Mouse (Mus musculus): ENCODE measurements around the gene Elp5. TPM values are rescaled to one million over a fixed set of nuclear protein-coding genes. Genes with fewer than 3 reads are reported as not detected.

The Elp5 gene
- total RNA-seq (2023) = 10 to 100 TPM; 36.1 to 48.5 TPM

DNA sequence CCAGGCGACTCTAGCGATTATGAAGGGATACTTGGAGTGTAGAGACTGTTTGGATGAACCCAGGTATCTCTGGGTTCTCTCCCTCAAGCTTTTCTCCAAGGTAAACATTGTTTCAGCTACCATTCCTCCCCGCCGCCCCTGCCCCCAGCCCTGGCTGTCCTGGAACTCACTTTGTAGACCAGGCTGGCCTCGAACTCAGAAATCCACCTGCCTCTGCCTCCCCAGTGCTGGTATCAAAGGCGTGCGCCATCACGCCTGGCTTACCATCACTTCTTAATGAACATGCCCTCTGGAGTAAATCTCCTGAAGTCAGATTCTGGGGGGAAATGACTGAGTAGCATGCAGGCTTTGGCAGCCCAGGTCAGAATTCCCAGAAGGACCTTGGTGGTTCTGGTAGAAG lies at the start of gene Elp5:
TSS of gene Elp5 (minus strand) at position 293 of the 400 bp plus-strand sequence.

DNA sequence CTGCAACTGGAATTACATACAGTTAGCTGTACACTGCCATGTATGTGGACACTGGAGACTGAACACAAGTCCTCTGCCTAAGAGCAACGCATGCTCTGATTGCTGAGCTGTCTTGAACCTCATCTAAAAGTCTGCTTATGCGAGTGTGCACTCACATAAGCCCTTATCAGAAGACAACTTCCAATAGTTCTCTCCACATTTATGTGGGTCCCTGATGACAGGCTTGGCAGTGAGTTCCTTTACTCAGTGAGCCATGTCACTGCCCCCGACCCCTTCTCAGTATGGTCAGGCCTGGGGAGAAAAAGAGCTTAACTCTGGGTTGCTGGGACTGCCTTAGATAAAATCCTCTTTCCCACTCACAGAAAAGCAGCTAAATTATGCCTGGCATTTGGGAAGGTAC lies 34.4 kb upstream of the Elp5 start, which contains the start of gene Dlg4:
TSS of gene Dlg4 (plus strand) at position 274 of the 400 bp plus-strand sequence.

DNA sequence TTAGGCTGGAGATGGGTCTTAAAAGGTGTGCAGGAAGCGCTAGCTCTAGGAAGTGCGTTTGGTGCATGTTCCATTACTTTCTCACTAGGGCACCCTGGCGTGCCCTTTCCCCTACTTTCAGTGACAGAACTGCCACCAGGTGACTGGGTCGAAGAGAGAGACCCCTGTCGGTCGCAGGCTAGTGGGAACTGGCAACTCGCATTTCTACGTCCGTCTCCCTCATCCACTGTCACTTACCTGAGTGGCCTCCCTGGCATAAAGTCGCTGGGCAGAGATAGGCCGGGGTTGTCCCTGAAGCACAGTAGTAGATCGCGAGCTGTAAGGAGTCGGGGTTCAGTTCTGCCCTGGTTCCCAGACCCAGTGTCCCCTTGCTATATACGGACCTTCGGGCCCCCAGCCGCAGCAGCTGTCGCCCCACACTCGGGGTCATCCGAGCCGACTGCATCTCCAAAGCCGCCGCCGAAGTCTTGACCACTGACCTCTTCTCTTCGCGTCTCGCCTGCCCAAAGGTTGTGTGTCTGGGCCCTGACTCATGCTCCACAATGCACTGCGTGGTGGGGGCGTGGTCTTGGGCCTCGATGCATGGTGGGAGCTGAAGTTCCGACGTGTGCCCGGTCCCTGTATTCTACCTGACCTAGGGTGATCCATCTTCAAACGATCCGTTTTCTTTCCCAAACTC lies 32.7 kb upstream of the Elp5 start, which contains the start of gene Acadvl:
TSS of gene Acadvl (minus strand) at position 532 of the 679 bp plus-strand sequence.

DNA sequence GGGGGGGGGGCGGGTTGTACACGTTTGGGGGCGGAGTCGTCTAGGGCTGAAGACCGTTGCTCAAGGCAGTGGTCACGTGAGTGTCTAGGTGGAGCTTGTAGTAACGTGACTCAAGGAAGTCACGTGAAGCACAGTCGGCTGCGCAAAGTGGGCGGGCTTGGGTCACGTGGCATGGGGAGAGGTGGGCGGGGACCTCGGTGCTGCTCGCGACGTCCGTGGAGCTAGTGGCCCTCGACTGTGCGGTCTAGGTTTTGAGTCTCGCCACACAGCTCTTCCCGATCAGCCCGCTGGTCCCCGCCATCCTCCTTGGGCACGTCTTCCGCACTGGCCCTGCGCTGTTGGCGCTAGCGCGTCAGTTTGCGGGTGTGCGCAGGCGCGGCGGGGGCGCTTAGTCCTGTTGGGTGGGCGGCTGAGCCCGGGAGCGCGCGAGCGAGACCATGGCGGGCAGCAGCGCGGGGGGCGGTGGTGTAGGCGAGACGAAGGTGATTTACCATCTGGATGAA lies 18.1 kb upstream of the Elp5 start, which contains the start of gene Dvl2:
TSS of gene Dvl2 (plus strand) at position 200 of the 503 bp plus-strand sequence.

DNA sequence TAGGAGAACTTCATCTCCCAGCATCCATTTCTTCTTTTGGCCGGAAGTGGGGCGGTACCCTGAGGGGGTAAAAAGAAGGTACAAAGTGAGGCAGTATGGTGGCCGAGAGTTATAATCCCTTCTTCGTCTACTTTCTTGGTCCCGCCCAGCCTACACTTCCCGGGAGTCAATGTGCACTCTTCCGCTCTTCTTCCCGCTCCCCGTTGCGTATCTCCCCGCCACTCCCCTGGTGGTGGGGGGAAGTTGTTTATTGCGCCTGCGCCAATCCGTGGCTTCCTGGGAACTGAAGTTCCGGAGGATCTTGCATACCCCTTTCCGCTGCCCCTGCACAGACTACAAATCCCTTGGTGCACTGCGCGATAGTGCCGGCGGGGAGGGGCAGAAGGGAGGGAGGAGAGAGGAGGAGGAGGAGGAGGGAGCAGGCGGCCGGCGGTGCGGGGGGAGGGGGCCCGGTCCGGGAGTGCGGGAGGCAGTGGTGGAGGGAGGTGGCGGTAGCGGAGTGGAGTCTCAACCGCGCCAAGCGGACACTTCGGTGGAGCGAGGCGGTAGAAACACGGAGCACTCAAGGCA lies 13.2 kb upstream of the Elp5 start, which contains the start of gene Phf23:
TSS of gene Phf23 (plus strand) at position 387 of the 570 bp plus-strand sequence.

DNA sequence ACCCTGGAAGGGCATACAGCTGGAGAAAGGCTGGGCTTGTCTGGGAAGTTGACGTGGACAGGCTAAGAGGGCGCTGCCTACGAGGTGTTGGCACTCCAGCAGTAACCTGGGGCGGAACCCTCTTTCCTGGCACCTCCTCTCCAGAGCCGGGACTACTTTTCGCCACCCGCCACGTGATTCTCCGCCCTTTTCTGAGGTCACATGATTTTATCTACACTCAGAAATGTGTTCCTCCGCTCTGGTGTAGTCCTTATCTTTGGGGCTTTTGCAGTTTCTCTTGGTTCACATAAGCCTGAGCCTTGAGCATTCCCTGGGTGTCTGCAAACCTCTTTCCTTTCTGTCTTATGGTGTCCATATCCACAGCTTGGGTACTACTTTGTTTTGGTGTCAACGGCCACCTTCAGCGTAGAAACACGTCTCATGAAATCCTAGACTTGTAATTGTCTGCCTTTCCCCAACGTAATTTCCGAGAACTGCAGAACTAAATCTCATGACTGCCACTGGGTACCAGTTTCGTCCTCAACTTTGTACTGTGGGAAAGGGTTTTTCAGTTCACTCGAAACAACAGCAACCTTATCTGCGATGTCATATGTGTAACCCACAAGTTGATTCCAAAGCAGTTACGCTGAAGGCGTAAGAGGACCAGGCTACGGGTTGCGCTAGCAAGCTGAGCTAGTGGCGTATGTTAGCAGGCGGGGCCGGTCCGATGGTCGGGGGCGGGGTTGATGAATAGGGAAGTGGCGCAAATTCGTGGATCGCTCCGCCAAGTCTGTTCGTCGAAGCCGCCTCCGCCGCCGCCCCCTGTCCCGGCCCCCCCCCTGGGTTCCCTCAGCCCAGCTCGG lies 8.8 kb upstream of the Elp5 start, which contains the start of gene Gabarap:
TSS of gene Gabarap (plus strand) at position 294 of the 842 bp plus-strand sequence.

DNA sequence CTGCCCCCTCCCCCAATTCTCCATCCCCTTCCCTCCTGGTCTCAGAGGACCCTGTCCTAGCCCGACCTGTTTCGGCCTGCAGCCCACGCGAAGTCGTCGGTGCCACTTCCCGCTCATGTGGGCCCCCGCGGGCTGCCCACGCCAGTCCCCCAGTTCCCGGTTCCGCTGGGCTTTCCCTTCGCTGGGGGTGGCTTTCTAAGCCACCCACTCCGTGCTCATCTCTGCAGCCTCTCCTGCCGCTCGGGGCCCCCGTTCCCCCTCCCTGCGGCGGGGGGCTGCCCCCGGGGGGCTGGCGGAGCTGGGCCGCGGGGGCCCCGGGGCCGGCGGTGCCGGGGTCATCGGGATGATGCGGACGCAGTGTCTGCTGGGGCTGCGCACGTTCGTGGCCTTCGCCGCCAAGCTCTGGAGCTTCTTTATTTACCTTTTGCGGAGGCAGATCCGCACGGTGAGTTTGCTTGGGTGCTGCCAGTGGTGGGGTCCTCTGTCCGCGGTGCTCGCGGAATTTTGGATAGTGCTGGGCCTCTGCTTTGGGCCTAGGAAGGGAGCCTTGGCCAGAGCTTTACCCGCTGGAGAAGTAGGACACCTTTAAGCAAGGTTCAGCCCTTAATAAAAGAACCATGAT lies 1.1 kb downstream of the Elp5 start, which contains the start of gene Ctdnep1:
TSS of gene Ctdnep1 (plus strand) at position 16 of the 622 bp plus-strand sequence.

DNA sequence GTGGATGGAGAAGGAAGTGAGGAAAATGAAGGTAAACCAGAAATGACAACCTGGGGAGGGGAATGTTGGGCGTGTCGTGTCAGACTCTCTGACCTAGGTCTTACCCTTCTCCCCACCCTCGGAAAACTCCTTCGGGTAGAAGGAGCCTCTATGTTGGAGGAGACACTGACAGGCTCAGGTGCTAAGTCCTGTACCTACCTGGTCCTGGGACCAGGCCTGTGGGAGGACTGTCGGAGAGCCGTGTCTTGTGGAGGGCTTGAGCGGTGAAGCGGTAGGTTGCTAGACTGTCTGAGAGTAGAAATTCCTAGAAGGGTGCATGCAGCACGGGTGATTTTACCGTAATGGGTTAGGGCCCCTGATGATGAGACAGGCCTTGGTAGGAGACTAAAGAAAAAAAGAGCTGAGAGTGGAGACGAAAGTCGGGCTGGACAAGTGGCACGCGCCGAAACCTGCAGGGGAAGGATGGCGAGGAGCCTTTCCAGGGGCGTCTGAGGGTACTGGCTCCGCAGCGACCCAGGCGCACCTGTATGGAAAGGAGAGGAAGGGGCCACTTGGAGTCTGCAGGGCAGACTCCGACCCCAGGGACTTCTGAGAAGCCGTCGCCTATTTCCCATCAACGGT lies 17.6 kb downstream of the Elp5 start, which contains the start of gene Cldn7:
TSS of gene Cldn7 (plus strand) at position 130 of the 621 bp plus-strand sequence.

DNA sequence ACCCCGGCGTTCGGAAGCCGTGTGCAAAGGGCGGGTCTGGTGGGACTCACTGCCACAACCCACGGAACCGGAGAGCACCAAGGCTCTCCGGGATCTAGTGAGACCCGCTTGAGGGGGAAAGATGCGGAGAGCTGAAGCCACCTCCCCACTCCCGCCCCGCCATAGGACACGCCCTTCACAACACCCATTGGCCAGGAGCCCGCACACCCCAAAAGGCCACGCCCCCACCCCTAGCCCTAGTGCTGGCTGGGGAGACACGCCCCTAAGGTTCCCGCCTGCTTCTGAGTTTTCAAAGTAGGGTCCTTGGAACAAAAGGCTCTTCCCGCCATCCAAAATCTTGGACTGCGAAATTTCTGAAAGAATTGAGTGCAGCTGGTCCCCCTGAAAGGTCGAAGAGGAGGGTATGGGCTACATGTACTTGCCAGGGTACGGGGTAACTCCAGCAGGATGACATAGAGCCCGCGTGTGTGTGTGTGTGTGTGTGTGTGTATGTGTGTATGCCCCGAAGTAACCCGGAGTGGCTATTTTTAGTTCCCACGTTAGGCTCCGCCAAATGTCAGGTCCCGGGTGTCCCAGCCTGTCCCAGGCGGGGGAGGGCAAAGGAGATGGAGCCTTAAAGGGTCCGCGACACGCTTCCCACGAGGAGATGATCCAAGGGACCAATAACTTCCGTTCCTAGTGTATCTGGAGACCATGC lies 34.1 kb downstream of the Elp5 start, which contains the start of gene Slc2a4:
TSS of gene Slc2a4 (minus strand) at position 123 of the 697 bp plus-strand sequence.

DNA sequence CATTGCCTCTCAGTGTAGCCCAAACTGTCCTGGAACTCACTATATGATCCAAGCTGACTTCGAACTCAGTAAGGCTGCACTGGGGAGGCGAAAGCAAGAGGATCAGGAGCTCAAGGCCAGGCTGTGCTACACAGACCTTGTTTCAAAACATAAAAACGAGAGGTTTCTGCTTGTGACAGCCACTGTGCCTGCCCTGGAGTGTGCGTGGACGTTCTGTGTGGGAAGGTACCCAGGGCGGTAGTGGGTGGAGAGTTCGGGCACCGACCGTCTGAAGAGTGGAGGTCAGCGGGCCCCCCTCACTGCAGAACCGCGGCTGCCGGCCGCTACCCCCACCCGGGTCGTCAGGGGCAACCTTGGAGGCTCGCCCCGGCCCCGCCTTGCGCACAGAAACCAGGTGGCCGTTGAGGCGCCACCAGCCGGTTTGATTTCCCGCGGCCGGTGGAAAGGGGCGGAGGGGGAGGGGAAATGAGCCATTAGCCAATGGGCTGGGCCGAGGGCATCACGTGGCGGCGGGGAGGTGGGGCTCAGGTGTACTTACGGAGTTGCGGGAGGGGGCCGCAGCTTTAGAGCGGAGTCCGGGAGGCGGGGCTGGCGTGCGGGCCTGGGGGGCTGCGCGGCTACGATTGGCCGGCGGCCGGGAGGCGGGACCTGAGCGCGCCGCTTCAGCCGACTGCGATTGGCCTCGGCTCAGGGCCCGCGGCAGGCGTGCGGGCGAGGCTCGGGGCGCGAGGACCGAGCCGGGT lies 47.0 kb downstream of the Elp5 start, which contains the start of gene Ybx2:
TSS of gene Ybx2 (plus strand) at position 660 of the 743 bp plus-strand sequence.

DNA sequence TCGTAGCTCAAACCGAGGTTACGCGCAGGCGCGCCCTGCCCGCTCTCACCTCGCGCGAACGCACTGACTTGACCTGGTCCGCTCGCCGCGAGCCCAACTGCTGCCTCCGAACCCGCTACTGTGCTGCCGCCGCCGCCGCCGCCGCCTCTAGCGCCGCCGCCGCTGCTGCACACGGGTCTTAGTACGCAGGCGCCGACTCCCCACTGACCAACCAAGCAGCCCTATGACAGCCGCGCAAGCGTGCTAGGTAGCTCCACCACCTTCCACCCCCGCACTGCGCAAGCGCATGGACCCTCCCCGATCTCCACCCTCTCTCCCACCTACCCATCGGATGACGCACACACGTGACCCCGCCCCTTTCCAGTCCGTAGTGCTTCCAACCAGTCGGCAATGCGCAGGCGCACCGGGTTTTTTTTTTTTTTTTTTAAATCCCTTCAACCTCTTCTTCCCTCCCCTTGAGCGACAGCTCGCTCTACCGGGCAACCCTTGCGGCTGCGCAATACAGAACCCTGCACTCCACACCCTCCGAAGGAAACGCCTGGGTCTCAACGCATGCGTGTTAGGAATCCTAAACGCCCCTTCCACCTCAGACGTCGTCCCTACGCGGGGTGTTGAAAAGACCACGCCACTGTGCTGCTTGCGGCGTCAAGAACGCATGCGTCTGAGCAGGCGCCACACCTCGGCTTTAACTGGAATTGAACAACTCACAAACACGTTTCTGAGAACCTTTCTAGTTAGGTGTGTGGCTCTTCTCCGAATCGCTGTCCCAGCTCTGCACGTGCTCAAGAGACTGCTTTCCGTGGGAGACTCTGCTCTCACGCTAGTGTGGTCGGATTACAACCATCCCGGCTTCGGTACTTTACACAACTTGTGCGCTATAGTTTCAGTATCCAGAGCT lies 61.0 kb downstream of the Elp5 start, which contains the start of gene Eif5a:
TSS of gene Eif5a (minus strand) at position 845 of the 898 bp plus-strand sequence.

Other genes starting within 250 kb of the Elp5 start
- gene Polr2a, start 223.9 kb downstream of the Elp5 start, total RNA-seq (2023) = 100 to 1,000 TPM; 156 to 172 TPM
- gene Slc35g3, start 220.5 kb downstream of the Elp5 start, total RNA-seq (2023) = not detected
- gene Zbtb4, start 216.6 kb downstream of the Elp5 start, total RNA-seq (2023) = 10 to 100 TPM; 46.9 to 48.0 TPM
- gene Chrnb1, start 186.6 kb downstream of the Elp5 start, total RNA-seq (2023) = 1 to 10 TPM; 3.7 to 4.6 TPM
- gene Fgf11, start 180.7 kb downstream of the Elp5 start, total RNA-seq (2023) = not detected
- not detected for gene Tmem102, start 176.9 kb downstream of the Elp5 start, total RNA-seq (2023)
- not detected for gene Gm39566, start 167.2 kb downstream of the Elp5 start, total RNA-seq (2023)
- gene Spem2, start 164.1 kb downstream of the Elp5 start, total RNA-seq (2023) = not detected
- gene Spem1, start 160.3 kb downstream of the Elp5 start, total RNA-seq (2023) = not detected
- gene Nlgn2, start 144.7 kb downstream of the Elp5 start, total RNA-seq (2023) = 1 to 10 TPM in 1 of 2 experiments, under 1 TPM in 1; 0.95 to 1.3 TPM
- 10 to 100 TPM; 18.6 to 19.6 TPM for gene Tmem256, start 144.0 kb downstream of the Elp5 start, total RNA-seq (2023)
- gene Plscr3, start 136.1 kb downstream of the Elp5 start, total RNA-seq (2023) = 10 to 100 TPM; 13.7 to 17.8 TPM
- not detected for gene Tnk1, start 123.8 kb downstream of the Elp5 start, total RNA-seq (2023)
- gene Tmem95, start 104.5 kb downstream of the Elp5 start, total RNA-seq (2023) = not detected
- gene Kctd11, start 101.1 kb downstream of the Elp5 start, total RNA-seq (2023) = 1 to 10 TPM; 1.5 to 2.1 TPM
- 100 to 1,000 TPM; 462 TPM for gene Acap1, start 87.0 kb downstream of the Elp5 start, total RNA-seq (2023)
- 1 to 10 TPM; 3.5 to 3.6 TPM for gene 2810408A11Rik, start 81.5 kb downstream of the Elp5 start, total RNA-seq (2023)
- 10 to 100 TPM; 64.4 to 66.0 TPM for gene Neurl4, start 81.4 kb downstream of the Elp5 start, total RNA-seq (2023)
- gene Gps2, start 68.6 kb downstream of the Elp5 start, total RNA-seq (2023) = 100 to 1,000 TPM; 132 to 133 TPM
- gene Eif5a, start 60.6 kb downstream of the Elp5 start, total RNA-seq (2023) = 100 to 1,000 TPM; 389 to 417 TPM
- gene Ybx2, start 46.7 kb downstream of the Elp5 start, total RNA-seq (2023) = not detected
- gene Slc2a4, start 34.3 kb downstream of the Elp5 start, total RNA-seq (2023) = not detected
- gene Cldn7, start 17.7 kb downstream of the Elp5 start, total RNA-seq (2023) = not detected
- gene Ctdnep1, start 1.4 kb downstream of the Elp5 start, total RNA-seq (2023) = 100 to 1,000 TPM; 113 to 123 TPM
- gene Gabarap, start 8.6 kb upstream of the Elp5 start, total RNA-seq (2023) = 100 to 1,000 TPM; 182 to 187 TPM
- gene Phf23, start 13.3 kb upstream of the Elp5 start, total RNA-seq (2023) = 10 to 100 TPM; 64.4 to 67.2 TPM
- 10 to 100 TPM; 40.8 to 42.1 TPM for gene Dvl2, start 18.1 kb upstream of the Elp5 start, total RNA-seq (2023)
- gene Acadvl, start 32.9 kb upstream of the Elp5 start, total RNA-seq (2023) = 10 to 100 TPM; 62.0 to 75.3 TPM
- 10 to 100 TPM; 36.4 to 38.1 TPM for gene Dlg4, start 34.4 kb upstream of the Elp5 start, total RNA-seq (2023)
- not detected for gene Asgr1, start 71.6 kb upstream of the Elp5 start, total RNA-seq (2023)
- not detected for gene Asgr2, start 110.1 kb upstream of the Elp5 start, total RNA-seq (2023)
- not detected for gene Mgl2, start 147.8 kb upstream of the Elp5 start, total RNA-seq (2023)
- under 1 TPM in 1 of 2 experiments, not detected in 1; 0.99 TPM for gene Clec10a, start 173.7 kb upstream of the Elp5 start, total RNA-seq (2023)
- not detected for gene Slc16a11, start 230.2 kb upstream of the Elp5 start, total RNA-seq (2023)
- 1 to 10 TPM; 2.6 to 3.1 TPM for gene Slc16a13, start 238.5 kb upstream of the Elp5 start, total RNA-seq (2023)
- gene Bcl6b, start 247.3 kb upstream of the Elp5 start, total RNA-seq (2023) = under 1 TPM in 1 of 2 experiments, not detected in 1; 0.15 TPM

All from T-cell, adult 66 days (primary cell).